Mouse (Mus musculus) ES-Bruce4 (cell line): ENCODE measurements at regions not wholly inside any gene's neighbourhood (a gene's known extent, or its start where the extent isn't known, plus 50 kb on each side); places are given as distances from the start of the nearest gene placed in this dataset.

Source experiments
- H3K27ac ChIP-seq: 2 replicates; pipeline ENCODE4 v1.5.1; 2012; ENCODE audit warnings: low read length, inconsistent platforms; ENCODE audit not compliant: insufficient read depth
- H3K27me3 ChIP-seq: 2 replicates; pipeline ENCODE4 v1.6.1; 2012; ENCODE audit warnings: mild to moderate bottlenecking, low read length, inconsistent platforms; ENCODE audit not compliant: control insufficient read depth, poor library complexity, insufficient read depth, severe bottlenecking
- H3K36me3 ChIP-seq: 2 replicates; pipeline ENCODE4 v1.6.1; 2012; ENCODE audit warnings: inconsistent platforms, mild to moderate bottlenecking, low read length, moderate library complexity; ENCODE audit not compliant: control insufficient read depth, poor library complexity, insufficient read depth, severe bottlenecking
- H3K4me1 ChIP-seq: one replicate; pipeline ENCODE4 v1.8.1; 2011; ENCODE audit warnings: low read length; ENCODE audit not compliant: control insufficient read depth, insufficient read depth
- H3K4me3 ChIP-seq: 2 replicates; pipeline ENCODE4 v1.5.1; 2011; ENCODE audit warnings: low read depth, mild to moderate bottlenecking, low read length
- H3K9ac ChIP-seq: 2 replicates; pipeline ENCODE4 v1.6.1; 2012; ENCODE audit warnings: low read depth, mild to moderate bottlenecking, inconsistent platforms; ENCODE audit not compliant: poor library complexity, severe bottlenecking
- H3K9me3 ChIP-seq: replicated peaks from 2 replicates; pipeline ENCODE4 v1.6.1; 2012; ENCODE audit warnings: mild to moderate bottlenecking, low read length, inconsistent platforms; ENCODE audit not compliant: control insufficient read depth, poor library complexity, insufficient read depth, severe bottlenecking
- CTCF ChIP-seq: IDR thresholded peaks from one replicate; pipeline ENCODE4 v1.8.1; 2011; ENCODE audit warnings: low read depth, low read length
- EP300 ChIP-seq: IDR thresholded peaks from 2 replicates; pipeline ENCODE4 v1.6.1; 2011; ENCODE audit warnings: low read depth, low read length; ENCODE audit not compliant: insufficient read depth
- POLR2A ChIP-seq: IDR thresholded peaks from one replicate; pipeline ENCODE4 v1.8.1; 2011; ENCODE audit warnings: low read length; ENCODE audit not compliant: insufficient read depth

GRCm38 (mm10) chr2:12614345-12614744, 195.1 kb upstream of the Mindy3 start:
- TF ChIP-seq EP300 (no peak), POLR2A (no peak), CTCF (no peak)
- Histone ChIP-seq H3K27ac (no peak overlapping the region), H3K9me3 (no peaks in the 10 kb centered on the region), H3K4me1 (no peaks in the 10 kb centered on the region), H3K36me3 (no peaks in the 10 kb centered on the region), H3K9ac (no peak overlapping the region), H3K27me3 (no peaks in the 10 kb centered on the region), H3K4me3 (no peak overlapping the region)

- H3K36me3 ChIP-seq: no peaks in the 10 kb centered on the region
- no peaks in the 10 kb centered on the region for H3K27me3 ChIP-seq
- TF ChIP-seq EP300 (no peak), CTCF (no peak), POLR2A (no peak)
Observed at GRCm38 (mm10) chr2:12613858-12614257, 194.6 kb upstream of the Mindy3 start.

GRCm38 (mm10) chr2:12582566-12582965, 163.3 kb upstream of the Mindy3 start:
- no peaks in the 10 kb centered on the region for H3K27me3 ChIP-seq
- no peaks in the 10 kb centered on the region for H3K4me1 ChIP-seq
- H3K9me3 ChIP-seq: no peaks in the 10 kb centered on the region
- TF ChIP-seq CTCF (no peak), POLR2A (no peak), EP300 (no peak)
- no peak overlapping the region for H3K4me3 ChIP-seq
- H3K36me3 ChIP-seq: no peaks in the 10 kb centered on the region
- no peak overlapping the region for H3K9ac ChIP-seq
- H3K27ac ChIP-seq: no peak overlapping the region

More at GRCm38 (mm10) chr2:12613858-12614257, 194.6 kb upstream of the Mindy3 start:
- Histone ChIP-seq H3K4me1 (no peaks in the 10 kb centered on the region), H3K27ac (no peak overlapping the region), H3K9me3 (no peaks in the 10 kb centered on the region; the same call in 1 of the 2 replicates), H3K4me3 (no peak overlapping the region), H3K9ac (no peak overlapping the region)

- Histone ChIP-seq H3K4me3 (no peak overlapping the region), H3K36me3 (no peaks in the 10 kb centered on the region), H3K27ac (peak overlapping the region; percentile 61; the same call in 1 of the 2 replicates), H3K4me1 (no peaks in the 10 kb centered on the region), H3K27me3 (no peaks in the 10 kb centered on the region), H3K9me3 (no peaks in the 10 kb centered on the region), H3K9ac (no peak overlapping the region)
- TF ChIP-seq POLR2A (no peak), CTCF (no peak), EP300 (no peak)
Observed at GRCm38 (mm10) chr2:12557736-12558135, 138.5 kb upstream of the Mindy3 start.

GRCm38 (mm10) chr2:12522411-12522810, 103.1 kb upstream of the Mindy3 start:
- Histone ChIP-seq H3K36me3 (no peaks in the 10 kb centered on the region), H3K27ac (no peak overlapping the region), H3K4me3 (no peak overlapping the region), H3K9ac (no peak overlapping the region), H3K27me3 (no peaks in the 10 kb centered on the region), H3K9me3 (no peaks in the 10 kb centered on the region), H3K4me1 (no peaks in the 10 kb centered on the region)
- no peak for TF ChIP-seq EP300
- no peak for TF ChIP-seq CTCF
- no peak for TF ChIP-seq POLR2A

GRCm38 (mm10) chr2:12521744-12522143, 102.5 kb upstream of the Mindy3 start:
- Histone ChIP-seq H3K4me1 (no peaks in the 10 kb centered on the region), H3K27ac (no peak overlapping the region), H3K36me3 (no peaks in the 10 kb centered on the region), H3K9me3 (no peaks in the 10 kb centered on the region), H3K27me3 (no peaks in the 10 kb centered on the region), H3K9ac (no peak overlapping the region), H3K4me3 (no peak overlapping the region)
- TF ChIP-seq POLR2A (no peak), EP300 (no peak), CTCF (no peak)
